Mouse (Mus musculus) layer of hippocampus, postnatal 10 days (tissue): ENCODE results near the gene Zfp933. TPM values are rescaled to one million over a fixed set of nuclear protein-coding genes. Genes with fewer than 3 reads are reported as not detected.
"Not testable (repeated sequence)": the region's sequence is repeated elsewhere in the genome, so short reads cannot be mapped to it uniquely, and the experiment has no call there.

Source experiments
- DNase-seq, 2 experiments: peaks; one replicate each; pipeline ENCODE4 v3.0.0; 2021; ENCODE audit warnings: low spot score in 2 of 2
- total RNA-seq, 2 experiments: library from RNA; stranded (reverse); gene quantifications; 2 replicates each; pipeline ENCODE4 v1.2.3; 2021

Gene Zfp933
- total RNA-seq, 2 experiments from 2014 or later, result 18.4 to 21.2 TPM

DNA sequence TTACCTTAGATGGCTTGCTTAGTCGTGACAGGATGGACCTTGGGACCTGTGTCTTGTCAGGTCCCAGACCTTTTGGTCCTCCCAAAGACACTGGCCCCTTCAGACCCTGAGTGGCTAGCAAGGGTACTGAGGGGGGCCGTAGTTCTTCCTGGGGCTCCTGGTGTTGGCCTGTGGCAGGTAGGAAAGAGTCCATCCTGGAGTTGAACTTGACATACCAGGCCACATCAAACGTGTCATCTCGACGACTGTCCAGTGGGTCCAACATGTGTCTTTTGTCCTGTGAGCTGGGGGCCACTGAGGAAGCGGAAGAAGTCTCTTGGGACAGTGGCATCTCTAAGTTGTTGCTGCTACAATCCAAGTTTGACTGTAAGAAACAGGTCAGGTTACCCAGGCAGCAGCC is 17.5 kb upstream of the Zfp933 start:
- DNase-seq, result no peak

DNA sequence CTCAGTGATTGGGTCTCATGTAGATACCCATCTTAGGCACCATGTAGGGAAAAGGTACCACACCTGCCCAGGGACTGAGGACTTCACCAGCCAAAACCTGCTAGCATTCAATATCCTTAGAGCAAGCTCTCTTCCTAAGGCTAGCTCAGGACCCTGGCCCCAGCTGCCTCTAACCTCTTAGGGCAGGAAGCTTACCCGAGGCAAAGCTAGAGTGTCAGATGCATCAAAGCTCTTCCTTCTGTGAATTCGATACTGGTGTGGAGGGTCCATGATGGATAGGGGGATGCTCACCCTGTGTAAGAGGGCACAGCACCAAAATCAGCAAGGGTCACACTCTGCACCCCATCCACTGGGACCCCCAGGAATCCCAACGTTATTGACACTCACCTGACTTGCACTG is 13.9 kb upstream of the Zfp933 start:
- DNase-seq, result no peak

DNA sequence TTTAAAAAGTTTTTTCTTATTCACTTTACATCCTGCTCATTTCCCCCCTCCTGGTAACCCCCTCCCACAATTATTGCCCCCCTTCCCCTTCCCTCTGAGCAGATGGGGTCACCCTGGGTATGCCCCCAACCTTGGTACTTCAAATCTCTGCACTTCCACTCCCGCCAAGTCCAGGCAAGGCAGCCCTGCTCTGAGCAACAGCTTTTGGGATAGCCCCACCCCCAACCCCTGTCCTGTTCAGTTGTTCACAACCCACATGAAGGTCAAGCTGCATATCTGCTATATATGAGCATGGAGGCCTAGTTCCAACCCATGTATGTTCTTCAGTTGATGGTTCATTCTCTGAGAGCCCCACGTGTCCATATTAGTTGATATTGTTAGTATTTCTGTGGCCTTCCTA is 2.6 kb upstream of the Zfp933 start:
- DNase-seq, result no peak

DNA sequence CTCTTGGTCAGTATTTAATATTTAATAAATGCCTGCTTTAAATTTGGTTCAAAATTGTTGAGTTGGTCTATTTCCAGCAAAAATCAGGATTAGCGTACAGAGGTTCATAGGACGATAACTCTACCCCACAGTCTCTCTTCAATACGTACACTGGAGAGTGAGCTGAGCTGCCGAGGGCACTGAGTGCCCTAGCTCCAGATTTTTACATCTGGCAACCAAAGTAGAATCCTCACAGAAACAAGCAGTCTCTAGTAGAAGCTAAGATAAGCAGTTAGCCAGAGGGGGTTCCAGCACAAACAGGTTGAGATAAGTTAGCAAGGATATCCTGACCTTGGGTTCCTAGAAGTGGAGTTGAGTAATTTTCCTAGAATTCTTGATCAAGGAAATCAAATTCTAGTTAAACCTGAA is 422 bp upstream of the Zfp933 start:
- DNase-seq, result no peak

DNA sequence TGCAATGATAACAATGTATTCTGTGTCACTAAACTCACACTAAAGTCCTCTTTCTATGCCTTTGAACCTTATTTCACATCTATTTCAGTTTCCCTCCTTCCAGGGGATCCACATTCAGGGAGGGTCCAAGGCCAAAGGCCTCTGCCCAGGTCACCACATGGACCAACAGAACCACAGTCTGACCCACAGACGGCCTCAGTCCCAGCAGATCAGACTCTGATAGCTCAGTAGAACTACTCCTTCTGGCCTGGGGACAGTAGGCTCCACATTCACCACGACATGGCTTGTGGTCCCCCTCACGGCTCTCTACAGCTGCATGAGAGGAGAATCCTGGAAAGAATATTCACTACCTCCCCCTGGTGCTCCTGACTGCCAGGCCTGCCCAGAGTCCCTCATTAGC is 5.3 kb downstream of the Zfp933 start:
- DNase-seq, result no peak

DNA sequence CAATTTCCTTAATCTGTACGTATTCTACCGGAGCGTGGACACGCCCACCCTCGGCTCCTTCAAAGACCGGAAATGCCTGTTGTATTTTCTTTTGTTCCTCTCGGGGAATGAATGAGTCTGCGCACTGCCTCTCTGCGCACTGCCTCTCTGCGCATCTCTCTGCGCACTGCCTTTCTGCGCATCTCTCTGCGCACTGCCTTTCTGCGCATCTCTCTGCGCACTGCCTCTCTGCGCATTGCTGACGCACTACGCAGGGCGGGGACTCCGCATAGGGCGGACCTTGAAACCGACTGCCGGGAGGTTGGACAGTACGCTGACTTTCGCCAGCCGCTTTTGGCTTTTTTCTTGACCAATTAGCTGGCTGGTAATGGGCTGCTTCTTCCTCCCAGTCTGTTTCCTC is 8.9 kb downstream of the Zfp933 start:
- DNase-seq, result not testable (repeated sequence)

DNA sequence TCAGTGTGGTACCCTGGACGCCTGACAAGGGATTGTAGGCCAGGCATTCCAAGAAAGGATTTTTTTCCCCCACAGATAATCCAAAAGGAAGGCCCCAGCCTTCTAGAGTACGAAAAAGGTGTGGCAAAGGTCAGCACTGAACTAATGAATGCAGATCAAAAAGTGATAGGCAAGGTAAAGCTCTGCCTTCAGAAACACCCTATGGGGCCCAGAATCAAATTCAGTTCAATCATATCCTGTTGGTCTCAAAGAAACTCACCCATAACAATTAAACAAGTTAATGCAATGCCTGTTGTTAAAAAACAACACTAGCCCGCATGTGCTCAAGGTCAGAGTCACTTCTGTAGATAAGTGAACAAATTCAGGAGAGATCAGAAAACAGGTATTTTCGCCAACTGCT is 23.8 kb downstream of the Zfp933 start:
- no peak for DNase-seq

DNA sequence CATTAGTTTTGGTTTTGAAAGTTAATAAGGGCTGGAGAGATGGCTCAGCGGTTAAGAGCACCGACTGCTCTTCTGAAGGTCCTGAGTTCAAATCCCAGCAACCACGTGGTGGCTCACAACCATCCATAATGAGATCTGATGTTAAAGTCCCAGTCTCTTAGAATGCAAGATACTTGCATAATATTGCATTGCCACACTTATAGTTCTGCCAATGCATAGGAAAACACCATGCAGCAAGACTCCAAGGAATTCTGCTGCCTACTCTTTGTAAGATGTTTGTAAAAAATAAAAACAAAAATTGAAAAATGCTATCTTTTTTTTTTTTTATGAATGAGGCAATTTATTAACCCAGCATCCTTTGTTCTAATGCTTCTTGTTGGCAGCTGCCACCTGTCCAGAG is 26.8 kb downstream of the Zfp933 start:
- not testable (repeated sequence) for DNase-seq

DNA sequence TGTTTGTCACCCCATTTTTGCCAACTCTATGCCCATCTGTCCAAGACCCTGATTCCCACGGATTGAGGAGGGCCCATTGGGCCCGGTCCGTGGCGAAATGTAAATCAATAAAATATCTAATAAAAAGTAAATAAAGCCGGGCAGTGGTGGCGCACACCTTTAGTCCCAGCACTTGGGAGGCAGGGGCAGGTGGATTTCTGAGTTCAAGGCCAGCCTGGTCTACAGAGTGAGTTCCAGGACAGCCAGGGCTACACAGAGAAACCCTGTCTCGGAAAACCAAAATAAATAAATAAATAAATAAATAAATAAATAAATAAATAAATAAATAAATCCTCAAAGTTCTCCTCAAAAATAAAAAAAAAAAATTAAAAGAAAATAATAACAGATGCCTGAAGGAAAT is 28.5 kb downstream of the Zfp933 start:
- not testable (repeated sequence) for DNase-seq

DNA sequence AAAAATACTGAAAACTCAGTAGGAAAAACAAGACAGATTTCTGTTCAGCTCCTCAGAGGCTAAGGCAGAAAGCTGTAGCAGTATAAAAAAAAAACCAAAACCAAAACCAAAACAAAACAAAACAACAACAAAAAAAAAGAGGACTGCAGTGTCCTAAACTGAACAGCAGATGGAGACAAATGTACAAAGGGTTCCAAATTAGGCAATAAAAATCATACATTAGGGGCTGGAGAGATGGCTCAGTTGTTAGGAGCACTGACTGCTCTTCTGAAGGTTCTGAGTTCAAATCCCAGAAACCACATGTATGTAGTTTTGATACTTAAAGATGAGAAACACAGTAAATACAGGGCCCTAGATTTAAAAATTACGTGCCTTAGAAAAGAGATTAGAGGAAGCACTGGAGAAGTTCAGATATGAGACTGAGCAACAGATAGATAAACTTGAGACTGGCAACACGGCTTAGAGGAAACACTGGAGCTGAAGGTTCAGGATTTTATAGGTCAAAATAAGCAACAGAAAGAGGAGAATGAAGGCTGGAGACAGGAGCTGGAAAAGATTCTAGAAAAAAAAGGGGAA is 33.5 kb downstream of the Zfp933 start:
- no peak for DNase-seq

DNA sequence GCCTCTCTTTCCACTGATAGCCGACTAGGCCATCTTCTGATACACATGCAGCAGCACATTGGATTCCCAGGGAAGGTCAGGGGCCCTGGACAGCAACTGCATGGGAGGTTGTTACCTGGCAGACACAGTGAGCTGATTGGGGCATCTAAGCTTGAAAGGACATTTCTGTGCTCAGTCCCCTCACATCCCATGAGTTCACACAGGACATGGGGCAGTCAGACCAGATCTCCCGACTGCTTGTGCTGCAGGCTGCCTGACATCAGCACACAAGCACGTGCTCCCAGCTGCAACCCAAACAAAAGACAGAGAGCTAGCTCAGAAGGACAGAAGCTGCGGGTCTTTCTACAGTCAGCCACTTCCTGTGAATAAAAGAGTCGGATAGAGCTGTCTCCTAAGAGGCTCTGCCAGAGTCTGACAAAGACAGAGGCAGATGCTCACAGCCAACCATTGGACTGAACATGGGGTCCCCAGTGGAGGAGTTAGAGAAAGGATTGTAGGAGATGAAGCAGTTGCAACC is 34.9 kb downstream of the Zfp933 start:
- no peak for DNase-seq

DNA sequence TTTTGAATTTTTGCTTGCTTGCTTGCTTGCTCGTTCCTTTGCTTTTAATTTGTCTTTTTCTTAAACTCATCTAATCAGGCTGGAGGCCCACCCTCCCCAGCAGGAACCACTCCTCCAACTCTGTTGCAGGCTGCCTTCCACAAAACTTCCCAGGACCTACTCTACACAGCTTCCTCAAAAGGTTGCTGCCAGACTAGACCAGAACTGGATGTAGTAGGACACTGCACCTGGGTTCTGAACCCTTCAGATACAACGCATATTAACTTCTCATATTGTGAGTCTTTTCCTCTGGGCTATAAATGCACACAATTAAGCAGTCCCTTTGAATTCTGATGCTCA is 38.2 kb downstream of the Zfp933 start:
- DNase-seq, result not testable (repeated sequence)

DNA sequence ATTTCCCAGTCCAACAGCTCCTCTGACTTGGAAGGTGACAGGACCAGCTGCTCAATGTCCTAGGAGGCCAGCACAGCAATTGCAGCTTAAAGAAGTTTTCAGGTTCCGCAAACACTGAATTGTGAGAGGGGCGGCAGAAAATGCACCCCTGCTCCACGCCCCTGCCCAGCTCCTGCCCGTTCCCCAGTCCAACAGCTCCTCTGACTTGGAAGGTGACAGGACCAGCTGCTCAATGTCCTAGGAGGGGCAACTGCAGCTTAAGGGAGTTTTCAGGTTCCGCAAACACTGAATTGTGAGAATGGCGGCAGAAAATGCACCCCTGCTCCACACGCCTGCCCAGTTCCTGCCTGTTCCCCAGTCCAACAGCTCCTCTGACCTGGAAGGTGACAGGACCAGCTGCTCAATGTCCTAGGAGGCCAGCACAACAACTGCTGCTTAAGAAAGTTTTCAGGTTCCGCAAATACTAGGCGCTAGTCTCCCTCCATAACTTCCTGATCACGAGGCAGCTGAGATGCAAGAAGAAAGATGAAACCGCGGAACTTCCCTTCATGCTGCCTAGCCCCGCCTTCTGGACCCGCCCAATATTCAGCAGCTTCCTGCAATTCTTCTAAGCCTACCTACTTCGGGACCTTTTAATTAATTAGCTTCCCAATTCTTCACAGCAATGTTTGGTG is 38.7 kb downstream of the Zfp933 start, which contains the start of gene Zfp984:
Gene Zfp984, minus strand, starts transcription at position 497 of the 674 bp plus-strand sequence.
- DNase-seq, result not testable (repeated sequence)

DNA sequence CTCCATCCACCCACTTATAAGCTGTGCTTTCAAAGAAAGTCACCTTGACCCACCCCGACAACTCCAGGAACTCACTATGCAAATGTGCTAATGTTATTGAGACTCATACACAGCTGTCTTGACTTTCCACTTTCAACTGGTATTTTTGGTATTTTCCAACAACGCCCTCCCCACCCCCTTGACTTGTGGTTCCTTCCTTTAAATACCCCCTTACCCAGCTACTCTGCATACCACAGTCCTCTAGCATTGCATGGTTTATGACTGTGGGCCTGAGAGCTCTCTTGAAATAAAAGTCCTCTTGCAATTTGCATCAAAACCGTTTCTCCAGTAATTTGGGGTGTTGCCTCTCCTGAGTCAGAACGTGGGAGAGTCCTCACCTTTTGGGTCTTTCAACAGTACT is 39.7 kb downstream of the Zfp933 start:
- not testable (repeated sequence) for DNase-seq

DNA sequence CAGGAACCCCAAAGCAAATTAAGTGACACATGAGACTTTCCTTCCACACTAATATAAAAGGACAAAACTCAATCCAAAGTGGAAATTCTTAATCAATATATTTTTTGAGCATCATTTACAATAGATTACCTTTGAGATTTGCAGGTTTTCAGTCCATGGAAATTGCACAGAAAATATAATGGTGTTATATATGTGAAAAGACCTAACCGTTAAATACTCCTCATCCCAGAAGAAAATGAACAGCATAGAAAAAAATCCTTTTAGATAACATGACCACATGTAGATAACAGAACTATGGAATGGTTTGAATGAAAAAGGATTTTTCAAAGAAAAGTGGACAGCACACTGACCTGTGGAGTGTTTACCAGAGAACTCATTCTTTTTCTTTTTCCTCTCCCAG is 52.9 kb downstream of the Zfp933 start:
- not testable (repeated sequence) for DNase-seq

DNA sequence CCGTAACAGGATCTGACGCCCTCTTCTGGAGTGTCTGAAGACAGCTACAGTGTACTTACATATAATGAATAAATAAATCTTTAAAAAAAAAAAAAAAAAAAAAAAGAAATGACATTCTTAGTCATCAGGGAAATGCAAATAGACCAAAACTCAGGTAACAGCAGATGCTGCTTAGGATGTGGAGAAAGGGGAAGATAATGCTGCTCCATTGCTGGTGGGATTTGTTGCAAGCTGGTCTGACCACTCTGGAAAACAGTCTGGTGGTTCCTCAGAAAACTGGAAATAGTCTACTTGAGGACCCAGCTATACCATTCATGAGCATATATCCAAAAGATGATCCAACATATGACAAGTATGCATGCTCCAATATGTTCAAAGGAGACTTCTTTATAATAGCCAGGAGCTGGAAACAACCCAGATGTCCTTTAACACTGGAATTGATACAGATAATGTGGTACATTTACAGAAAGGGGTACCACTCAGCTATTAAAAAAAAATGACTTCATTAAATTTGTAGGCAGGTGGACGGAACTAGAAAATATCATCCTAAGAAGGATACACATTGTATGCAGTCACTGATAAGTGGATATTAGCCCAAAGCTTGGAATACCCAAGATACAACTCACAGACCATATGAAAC is 54.0 kb downstream of the Zfp933 start:
- not testable (repeated sequence) for DNase-seq

DNA sequence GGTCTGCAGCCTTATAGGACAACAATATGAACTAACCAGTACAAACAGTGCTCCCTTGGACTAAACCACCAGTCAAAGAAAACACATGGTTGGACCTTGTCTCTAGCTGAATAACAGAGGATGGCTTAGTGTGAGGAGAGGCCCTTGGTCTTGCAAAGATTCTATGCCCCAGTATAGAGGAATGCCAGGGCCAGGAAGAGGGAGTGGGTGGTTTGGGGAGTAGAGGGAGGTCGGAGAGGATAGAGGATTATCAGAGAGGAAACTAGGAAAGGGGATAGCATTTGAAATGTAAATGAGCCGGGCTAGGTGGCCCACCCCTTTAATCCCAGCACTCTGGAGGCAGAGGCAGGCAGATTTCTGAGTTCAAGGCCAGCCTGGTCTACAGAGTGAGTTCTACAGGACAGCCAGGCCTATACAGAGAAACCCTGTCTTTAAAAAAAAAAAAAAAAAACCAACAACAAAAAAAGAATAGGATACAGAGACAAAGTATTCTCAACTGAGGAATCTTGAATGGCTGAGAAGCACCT is 54.7 kb downstream of the Zfp933 start:
- DNase-seq, result not testable (repeated sequence)

DNA sequence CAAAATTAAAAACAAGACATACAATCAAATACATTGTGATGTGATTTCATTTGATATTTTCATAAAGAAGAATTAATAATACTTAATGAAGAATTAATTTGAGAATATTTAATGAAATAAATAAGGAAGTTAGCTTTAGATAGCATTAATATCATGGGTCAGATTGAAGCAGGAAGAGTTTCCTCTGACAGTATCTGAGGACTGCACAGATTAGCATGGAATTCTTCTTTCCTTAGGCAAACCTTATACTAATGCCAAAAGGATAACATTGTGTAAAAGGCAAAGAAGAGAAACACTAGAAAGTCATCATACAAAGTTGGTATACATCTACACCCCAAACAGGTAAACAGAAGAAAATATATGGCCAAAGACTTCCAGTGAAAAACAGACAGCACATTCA is 56.4 kb downstream of the Zfp933 start:
- DNase-seq, result not testable (repeated sequence)
